Mouse (Mus musculus): ENCODE data around the gene Retreg3. TPM values are rescaled to one million over a fixed set of nuclear protein-coding genes. Genes with fewer than 3 reads are reported as not detected.
A peak's percentile ranks its signal among the peaks of the same experiment; 100 is the strongest.

Gene Retreg3
- polyA plus RNA-seq, 1 experiment, result 11.0 TPM

DNA sequence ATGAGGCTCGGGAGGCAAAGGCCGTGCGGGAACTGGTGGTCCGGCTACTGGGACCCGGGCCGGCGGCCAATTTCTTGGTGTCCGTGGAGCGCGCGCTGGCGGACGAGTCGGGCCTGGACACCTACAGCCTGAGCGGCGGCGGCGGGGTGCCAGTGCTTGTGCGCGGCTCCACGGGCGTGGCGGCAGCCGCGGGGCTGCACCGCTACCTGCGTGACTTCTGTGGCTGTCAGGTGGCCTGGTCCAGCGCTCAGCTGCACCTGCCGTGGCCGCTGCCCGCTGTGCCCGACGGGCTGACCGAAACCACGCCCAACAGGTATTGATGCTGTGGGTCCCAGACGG lies 49.5 kb downstream of the Retreg3 start:
- TF ChIP-seq GATA1 (IDR thresholded peaks at IDR 0.05; ENCODE audit: low read length), result no peak

DNA sequence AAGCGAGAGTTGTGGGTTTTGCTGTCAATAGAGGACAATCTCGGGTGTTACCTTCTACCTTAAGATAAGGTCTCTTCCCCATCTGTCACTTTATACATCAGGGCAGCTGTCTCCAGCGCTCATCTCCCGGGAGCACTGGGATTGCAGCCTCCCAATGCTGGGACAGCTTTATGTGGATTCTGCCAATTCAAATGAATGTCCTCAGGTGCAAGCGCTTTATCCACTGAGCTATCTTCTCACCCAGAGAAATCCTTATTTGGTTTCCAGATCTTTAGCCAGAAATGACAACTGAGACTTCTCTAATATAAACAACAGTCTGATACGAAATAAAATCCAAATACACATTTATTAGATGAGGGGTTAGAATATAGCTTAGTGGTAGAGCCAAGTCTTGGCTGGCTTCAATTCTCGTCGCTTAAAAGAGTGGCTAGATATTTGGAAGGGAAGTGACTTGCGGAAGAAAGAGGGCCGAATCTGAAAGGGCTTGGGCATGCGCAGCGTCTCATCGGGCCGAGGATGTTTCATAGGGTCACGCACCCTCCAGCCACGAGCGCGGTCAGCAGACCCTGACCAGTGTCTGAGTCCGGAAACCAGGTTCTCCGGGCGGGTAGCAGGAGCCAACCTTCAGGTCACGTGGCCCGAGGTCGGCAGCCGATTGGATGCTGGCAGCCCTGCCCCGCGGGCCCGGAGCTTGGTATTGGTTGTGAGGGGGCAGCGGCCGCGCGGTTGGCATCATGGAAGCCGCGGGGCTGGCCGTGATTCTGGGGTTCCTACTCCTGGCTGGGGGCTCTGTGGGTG lies 50.1 kb downstream of the Retreg3 start, which contains the start of gene Naglu:
Gene Naglu (plus strand): TSS at position 622 of the 798 bp plus-strand sequence.
- TF ChIP-seq GATA1 (IDR thresholded peaks at IDR 0.05; ENCODE audit: low read length), result no peak

DNA sequence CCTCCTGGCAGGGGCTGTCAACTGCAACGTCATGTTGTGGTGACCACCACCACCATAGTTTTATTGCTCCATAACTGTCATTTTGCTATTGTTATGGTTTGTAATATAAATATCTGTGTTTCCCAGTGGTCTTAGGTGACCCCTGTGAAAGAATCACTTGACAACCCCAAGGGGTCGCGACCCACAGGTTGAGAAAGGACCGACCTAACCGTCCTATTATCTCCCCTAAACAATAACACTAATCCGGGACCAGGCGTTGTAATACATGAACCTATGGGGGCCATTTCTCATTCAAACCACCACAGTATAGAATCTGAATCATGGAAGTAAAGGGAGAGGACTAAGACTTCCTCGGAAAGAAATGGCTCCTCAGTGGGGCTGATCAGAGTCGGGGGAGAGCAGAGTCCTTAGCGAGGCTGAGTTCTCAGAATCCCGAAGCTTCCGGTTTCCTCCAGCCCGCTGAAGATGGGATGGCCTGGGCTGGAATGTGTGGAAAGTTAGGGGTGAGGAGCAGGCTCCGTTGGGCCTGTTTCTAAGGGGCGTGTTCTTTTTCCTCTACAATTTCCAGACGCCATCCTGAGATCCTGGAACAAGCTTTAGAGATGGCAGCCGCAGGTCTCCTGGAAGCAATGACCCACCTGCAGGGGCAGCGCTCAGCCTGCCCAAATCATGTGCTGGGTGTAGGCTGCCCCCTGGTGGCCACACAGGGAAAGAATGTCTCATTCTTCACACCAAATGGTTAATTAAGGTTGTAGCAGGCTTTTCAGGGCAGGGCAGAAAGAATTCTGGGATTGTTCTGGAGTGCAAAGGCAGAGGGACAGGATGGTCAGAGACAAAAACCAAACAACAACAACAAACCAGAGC lies 52.9 kb downstream of the Retreg3 start:
- TF ChIP-seq GATA1 (IDR thresholded peaks at IDR 0.05; ENCODE audit: low read length), result no peak

DNA sequence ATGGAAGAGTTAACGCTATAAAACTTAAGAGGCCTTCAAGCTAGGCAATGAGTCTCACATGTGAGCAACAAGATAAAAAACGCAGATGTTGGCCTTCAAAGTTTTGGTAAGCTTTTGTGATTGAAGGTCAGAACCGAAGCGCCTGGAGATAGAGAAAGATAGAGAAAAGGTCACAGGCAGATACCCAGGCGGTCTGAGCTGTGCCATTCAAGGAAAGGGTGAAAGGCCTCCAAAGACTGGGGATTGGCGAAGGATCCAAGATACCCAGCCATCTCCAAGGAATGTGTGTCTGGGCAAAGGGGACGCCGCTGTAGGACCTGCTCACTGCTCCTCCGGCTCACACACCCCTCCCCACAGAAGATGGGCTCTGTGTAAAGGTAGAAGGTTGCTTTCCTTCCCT lies 54.7 kb downstream of the Retreg3 start:
- no peak for TF ChIP-seq GATA1 (IDR thresholded peaks at IDR 0.05; ENCODE audit: low read length)

DNA sequence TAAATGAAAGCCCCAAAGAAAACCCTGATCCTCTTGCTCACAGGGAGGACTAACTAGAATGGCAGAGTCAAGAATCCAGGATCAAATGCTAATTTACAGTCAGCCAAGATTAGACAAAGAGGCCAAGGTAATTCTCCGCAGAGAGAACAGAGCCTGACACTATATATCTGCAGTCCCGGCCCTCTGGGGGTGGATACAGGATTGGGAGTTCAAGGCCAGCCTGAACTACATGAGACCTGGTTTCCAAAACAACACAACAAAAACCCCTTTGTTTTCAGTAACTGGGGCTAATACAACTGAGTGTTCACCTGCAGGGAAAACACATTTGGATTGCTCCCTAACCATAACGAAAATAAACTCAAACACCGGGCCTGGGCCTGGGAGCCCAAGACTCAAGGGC lies 55.2 kb downstream of the Retreg3 start:
- no peak for TF ChIP-seq GATA1 (IDR thresholded peaks at IDR 0.05; ENCODE audit: low read length)

DNA sequence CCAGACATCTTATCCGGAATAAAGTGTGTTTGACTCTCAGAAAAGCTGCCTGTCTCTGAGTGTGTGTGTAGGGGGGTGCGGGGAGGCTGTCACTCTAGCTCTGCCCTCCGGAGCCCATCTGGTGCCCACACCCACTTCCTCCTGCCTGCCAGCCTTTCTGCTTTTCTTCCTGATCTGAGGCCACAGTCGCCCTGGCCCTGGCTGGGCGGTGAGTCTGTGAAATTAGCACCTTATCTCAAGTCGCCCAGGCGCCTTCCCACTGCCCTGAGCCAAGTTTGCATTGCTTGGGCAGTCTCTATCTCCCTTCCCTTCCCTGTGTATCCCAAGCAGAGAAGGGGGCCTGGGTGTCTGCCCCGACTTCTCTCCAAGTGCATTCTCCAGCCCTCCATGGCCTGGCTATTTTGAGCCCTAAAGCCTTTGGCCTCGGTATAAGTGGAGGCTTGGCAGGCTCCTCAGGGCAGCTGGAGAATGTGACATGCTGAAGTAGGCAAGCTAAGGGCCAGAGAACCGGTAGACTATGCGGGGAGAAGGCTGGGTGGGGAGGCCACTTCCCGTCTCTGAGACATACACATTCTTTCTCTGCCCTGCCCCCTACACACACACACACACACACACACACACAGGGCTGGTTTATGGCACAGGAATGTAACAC lies 55.9 kb downstream of the Retreg3 start:
- TF ChIP-seq GATA1 (IDR thresholded peaks at IDR 0.05; ENCODE audit: low read length), result peak; percentile 36

DNA sequence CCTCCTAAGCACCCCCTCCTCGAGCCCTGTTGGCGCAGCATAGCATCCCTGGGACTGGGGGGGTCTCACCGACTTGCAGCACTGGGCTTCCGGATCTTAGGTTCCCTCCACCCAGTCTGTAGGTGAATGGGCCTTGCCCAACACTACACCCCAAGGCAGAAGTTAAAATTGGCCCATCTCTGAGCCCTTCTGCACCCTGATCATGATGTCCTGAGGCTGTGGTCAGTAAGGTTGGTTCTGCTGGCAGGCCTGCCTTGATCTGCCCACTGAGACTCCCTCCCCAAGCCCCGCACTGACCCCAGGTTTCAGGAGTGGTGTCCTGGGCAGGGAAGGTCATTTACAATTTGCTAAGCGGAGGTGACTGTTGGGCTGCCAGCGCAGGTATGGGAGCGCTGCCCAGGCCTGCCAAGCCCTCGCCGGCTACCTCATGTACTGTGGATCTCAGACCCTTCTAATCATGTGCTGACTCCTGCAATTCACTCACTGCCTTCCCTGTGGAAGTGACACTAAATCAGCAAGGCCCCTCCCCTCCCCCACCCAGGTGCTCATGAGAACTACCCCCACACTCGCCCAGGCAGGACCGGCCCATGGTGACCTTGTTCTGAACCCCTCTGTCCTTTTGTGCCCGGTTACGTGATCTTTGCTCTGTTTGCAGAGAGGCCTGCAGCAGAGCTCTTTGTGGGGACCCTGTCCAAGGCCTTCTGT lies 56.6 kb downstream of the Retreg3 start:
- no peak for TF ChIP-seq GATA1 (IDR thresholded peaks at IDR 0.05; ENCODE audit: low read length)

DNA sequence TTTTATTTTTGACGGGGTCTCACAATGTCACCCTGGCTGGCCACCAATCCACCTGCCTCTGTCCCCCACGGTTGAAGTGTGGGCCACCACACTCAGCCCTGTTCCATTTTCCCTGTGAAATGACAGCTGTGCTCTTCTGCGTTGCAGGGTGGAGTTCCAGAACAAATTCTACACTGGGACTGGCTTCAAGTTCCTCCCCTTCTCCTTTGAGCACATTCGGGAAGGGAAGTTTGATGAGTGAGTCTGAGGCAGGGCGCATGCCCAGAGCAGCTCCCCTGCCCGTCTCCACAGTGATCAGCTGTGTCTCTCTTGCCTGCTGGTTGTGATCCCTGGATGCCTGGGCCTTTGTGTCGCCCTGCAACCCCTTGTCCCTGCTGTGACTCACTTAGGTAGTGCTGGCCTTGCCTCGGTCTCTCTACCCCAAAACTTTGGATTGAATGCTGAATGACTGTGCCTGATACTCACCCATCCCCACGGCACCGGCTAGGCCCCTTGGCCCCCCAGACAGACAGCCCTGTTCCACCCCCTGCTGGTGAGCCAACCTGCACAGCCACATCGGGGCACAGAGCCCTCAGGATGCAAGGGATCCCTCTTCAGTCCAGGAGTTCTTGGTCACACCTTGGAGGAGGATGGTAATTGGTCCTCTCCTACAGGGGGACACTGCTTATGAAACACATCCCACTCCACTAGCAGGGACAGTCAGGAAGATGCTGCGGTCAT lies 57.4 kb downstream of the Retreg3 start:
- no peak for TF ChIP-seq GATA1 (IDR thresholded peaks at IDR 0.05; ENCODE audit: low read length)

DNA sequence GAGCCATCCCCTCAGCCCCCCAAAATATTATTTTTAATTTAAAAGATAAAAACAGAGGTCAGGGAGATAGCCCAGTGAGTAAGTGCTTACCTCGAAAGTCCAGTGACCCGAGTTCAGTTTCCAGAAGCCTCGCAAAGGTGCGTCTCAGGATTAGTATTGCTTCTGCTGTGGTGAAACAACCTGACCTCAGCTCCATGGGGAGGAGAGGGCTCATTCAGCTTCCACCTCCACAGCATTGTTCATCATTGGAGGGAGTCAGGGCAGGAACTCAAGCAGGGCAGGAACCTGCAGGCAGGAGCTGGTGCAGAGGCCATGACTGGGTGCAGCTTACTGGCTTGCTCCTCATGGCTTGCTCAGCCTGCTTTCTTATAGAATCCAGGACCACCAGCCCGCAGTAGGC lies 58.6 kb downstream of the Retreg3 start:
- no peak for TF ChIP-seq GATA1 (IDR thresholded peaks at IDR 0.05; ENCODE audit: low read length)

DNA sequence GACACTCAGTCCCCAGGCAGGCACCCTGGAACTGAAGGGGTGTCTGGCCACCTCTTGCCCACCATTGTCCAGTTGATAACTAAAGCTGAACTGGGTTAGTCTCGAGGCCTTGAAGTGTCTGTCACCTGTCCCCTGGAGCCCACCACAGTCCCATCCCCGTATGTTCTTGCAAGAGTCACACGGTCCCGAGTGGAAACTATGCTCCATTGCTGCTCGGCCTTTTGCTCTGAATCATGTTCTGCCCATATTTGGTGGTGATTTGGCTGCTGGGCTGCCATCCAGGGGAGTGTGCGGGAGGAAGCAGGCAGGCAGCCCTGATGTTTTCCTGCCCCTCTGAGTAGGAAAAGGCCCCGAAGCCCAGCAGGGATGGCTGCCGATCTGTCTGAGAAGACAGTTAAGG lies 59.6 kb downstream of the Retreg3 start:
- no peak for TF ChIP-seq GATA1 (IDR thresholded peaks at IDR 0.05; ENCODE audit: low read length)

DNA sequence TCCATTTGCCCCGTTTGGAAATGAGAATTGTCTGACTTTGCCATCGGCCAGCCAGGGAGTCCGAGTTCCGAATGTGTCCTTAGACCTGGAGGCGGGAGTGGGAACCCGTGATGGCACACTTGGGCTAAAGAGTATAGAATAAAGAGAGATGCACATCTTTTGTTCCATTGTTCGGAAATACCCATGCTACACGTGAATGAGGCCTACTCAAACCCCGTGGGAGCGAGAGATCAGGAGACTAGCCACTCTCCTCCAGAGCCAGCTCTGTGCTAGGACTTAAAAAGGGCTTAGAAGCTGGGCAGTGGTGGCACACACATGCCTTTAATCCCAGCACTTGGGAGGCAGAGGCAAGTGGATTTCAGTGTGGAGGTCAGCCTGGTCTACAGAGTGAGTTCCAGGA lies 60.2 kb downstream of the Retreg3 start:
- TF ChIP-seq GATA1 (IDR thresholded peaks at IDR 0.05; ENCODE audit: low read length), result no peak

DNA sequence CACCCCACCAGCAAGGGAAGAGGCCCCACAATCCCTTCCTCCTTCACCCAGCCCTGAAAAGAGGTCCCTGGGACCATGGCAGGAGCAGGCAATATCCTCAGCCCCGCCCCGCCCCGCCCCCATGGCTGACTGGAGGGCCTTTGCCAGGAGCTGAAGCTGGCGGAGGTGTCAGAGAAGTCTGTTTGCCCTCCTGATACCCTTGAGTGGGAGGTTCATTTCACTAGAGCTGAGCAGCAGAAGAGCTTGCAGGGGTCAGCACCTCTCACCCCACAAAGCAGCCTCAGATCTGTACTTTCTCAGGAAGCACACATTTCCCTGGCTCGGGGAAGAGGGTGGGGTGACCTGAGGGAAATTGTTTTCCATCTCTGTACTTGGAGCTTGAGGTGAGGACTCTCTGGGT lies 61.0 kb downstream of the Retreg3 start:
- no peak for TF ChIP-seq GATA1 (IDR thresholded peaks at IDR 0.05; ENCODE audit: low read length)

DNA sequence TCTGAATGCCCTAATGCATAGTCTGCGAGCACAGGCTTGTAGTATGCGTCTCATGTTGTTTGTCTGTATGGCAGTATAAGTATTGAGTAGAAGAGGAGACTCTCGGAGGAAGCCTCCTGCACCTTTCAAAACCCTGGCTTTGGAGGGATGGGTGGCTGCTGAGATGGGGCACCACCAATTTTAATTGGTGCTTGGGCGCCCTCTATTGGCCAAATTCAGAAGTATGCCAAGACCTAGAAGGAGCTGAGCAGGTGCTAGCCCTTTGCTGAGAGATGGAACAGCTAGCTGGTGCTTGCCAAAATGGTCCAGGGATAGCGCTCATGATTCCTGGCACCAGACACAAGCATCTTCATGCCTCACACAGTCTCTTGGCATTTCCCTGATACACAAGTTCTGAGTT lies 61.8 kb downstream of the Retreg3 start:
- TF ChIP-seq GATA1 (IDR thresholded peaks at IDR 0.05; ENCODE audit: low read length), result no peak

DNA sequence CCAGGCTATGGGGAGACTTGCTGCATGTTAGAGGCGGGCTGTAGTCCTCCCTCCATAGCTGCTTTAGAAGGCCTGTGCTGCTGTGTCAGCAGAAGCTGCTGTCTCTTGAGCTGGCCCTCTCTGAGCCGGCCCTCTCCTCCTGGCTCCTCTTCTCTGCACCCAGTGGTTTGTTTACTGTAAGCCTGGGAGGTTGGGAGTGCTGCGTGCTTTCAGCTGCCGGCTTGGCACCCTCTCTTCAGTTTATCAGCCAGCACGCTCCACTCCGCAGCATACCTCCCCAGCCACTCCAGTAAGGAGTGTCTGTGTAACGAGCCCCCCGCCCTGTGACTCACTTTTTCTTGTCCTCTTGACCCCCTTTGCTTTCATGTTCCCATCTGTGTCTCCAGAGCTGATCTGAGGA lies 62.8 kb downstream of the Retreg3 start:
- TF ChIP-seq GATA1 (IDR thresholded peaks at IDR 0.05; ENCODE audit: low read length), result no peak

DNA sequence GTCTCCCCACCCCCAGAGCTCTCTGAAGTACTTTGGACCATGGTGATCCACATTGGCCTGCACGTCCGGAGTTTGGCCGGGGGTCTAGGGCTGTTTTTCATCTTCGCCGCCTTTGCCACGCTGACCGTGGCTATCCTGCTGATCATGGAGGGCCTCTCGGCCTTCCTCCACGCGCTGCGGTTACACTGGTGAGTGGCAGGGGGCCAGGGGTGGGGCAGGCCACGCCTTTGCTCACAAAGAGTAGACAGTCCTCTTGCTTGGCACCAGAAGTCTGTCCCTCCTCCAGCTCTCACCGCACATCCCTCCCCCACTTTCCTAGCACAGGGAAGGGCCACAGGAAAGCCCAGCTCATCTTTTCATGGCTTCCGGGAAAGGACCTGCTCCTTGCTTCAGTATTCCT lies 64.3 kb downstream of the Retreg3 start:
- TF ChIP-seq GATA1 (IDR thresholded peaks at IDR 0.05; ENCODE audit: low read length), result no peak
